Mouse (Mus musculus): ENCODE measurements around the gene Bcar3.

Bcar3 gene

GRCm38 (mm10) chr3:122483066-122483782 is 189.3 kb downstream of the Bcar3 start:
- no peak for DNase-seq (ENCODE audit: low spot score)

GRCm38 (mm10) chr3:122483783-122484130 is 189.8 kb downstream of the Bcar3 start:
- no peak for DNase-seq (ENCODE audit: low spot score)

- no peak for DNase-seq (ENCODE audit: low spot score)
These were observed 190.4 kb downstream of the Bcar3 start for GRCm38 (mm10) chr3:122484301-122484700.

GRCm38 (mm10) chr3:122485699-122486098 is 191.8 kb downstream of the Bcar3 start:
- no peak for DNase-seq (ENCODE audit: low spot score)

- no peak for DNase-seq (ENCODE audit: low spot score)
These were observed 192.3 kb downstream of the Bcar3 start for GRCm38 (mm10) chr3:122486193-122486592.

GRCm38 (mm10) chr3:122488051-122488754 is 194.3 kb downstream of the Bcar3 start:
- no peak for DNase-seq (ENCODE audit: low spot score)

GRCm38 (mm10) chr3:122490574-122490973 is 196.6 kb downstream of the Bcar3 start:
- DNase-seq (ENCODE audit: low spot score): no peak

- no peak for DNase-seq (ENCODE audit: low spot score)
These were observed 198.1 kb downstream of the Bcar3 start for GRCm38 (mm10) chr3:122492006-122492405.

GRCm38 (mm10) chr3:122492872-122493615 is 199.1 kb downstream of the Bcar3 start:
- DNase-seq (ENCODE audit: low spot score): no peak

GRCm38 (mm10) chr3:122494764-122495163 is 200.8 kb downstream of the Bcar3 start:
- DNase-seq (ENCODE audit: low spot score): no peak

GRCm38 (mm10) chr3:122497871-122498270 is 203.9 kb downstream of the Bcar3 start:
- no peak for DNase-seq (ENCODE audit: low spot score)

- DNase-seq (ENCODE audit: low spot score): no peak
These were observed 204.6 kb downstream of the Bcar3 start for GRCm38 (mm10) chr3:122498528-122498927.

- DNase-seq (ENCODE audit: low spot score): no peak
These were observed 205.7 kb downstream of the Bcar3 start for GRCm38 (mm10) chr3:122499647-122500046.

- DNase-seq (ENCODE audit: low spot score): no peak
These were observed 207.0 kb downstream of the Bcar3 start for GRCm38 (mm10) chr3:122500929-122501328.

- peak; percentile 64 for DNase-seq (ENCODE audit: low spot score)
These were observed 212.5 kb downstream of the Bcar3 start for GRCm38 (mm10) chr3:122506343-122506916.

GRCm38 (mm10) chr3:122507826-122508225 is 213.9 kb downstream of the Bcar3 start:
- DNase-seq (ENCODE audit: low spot score): no peak

- DNase-seq (ENCODE audit: low spot score): no peak
These were observed 215.1 kb downstream of the Bcar3 start for GRCm38 (mm10) chr3:122509084-122509483.

- no peak for DNase-seq (ENCODE audit: low spot score)
These were observed 215.8 kb downstream of the Bcar3 start for GRCm38 (mm10) chr3:122509534-122510239.

GRCm38 (mm10) chr3:122510240-122510750 is 216.4 kb downstream of the Bcar3 start:
- DNase-seq (ENCODE audit: low spot score): no peak

GRCm38 (mm10) chr3:122510932-122511331 is 217.0 kb downstream of the Bcar3 start:
- no peak for DNase-seq (ENCODE audit: low spot score)

GRCm38 (mm10) chr3:122511721-122512619 is 218.0 kb downstream of the Bcar3 start:
- DNase-seq (ENCODE audit: low spot score): no peak
